Mouse (Mus musculus): ENCODE measurements at regions not wholly inside any gene's neighbourhood (a gene's known extent, or its start where the extent isn't known, plus 50 kb on each side); places are given as distances from the start of the nearest gene placed in this dataset.

DNA sequence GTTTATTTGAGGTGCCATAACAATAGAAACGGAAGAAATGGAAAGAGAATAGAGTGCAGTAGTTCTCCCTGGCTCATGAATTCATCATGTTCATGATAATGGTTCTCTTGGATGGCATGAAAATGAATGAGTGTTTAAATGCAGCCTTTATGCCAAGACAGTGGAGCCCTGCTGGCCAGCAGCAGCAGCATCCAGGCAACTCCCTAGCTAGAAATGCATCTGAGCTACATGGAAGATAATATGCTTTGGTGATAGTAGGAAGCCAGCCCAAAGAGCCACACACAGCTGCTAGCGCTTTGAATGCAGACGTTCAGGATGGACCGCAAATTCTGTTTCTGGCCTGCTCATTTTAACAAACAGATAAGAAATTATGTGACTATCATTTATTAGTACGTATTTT lies 60.4 kb upstream of the Thsd7a start:
- H3K4me2 ChIP-seq (ENCODE audit: low read depth) = no peak overlapping the region
- peak; percentile 74 for ATAC-seq
- DNase-seq = peak; percentile 34

More for the DNA sequence above, 60.4 kb upstream of the Thsd7a start:
- 67% methylated on average over 5 of the region's 5 CpGs for WGBS
- H3K4me3 ChIP-seq (ENCODE audit: low read depth, low read length) = no peak overlapping the region
- no peak for TF ChIP-seq CTCF (IDR thresholded peaks at IDR 0.05; ENCODE audit: low read depth)
- peak overlapping the region; percentile 35; the same call in 1 of the 2 replicates for H3K27ac ChIP-seq (ENCODE audit: low read depth, low read length)
- H3K9ac ChIP-seq = no peak overlapping the region
- no peaks in the 10 kb centered on the region for H3K27me3 ChIP-seq (ENCODE audit: insufficient read depth, low read length)
- no peaks in the 10 kb centered on the region for H3K36me3 ChIP-seq (ENCODE audit: insufficient read depth)
- no peaks in the 10 kb centered on the region for H3K9me3 ChIP-seq (ENCODE audit: low read length)
- H3K4me1 ChIP-seq (ENCODE audit: insufficient read depth) = no peaks in the 10 kb centered on the region
